Mouse (Mus musculus): ENCODE results near the gene Abcb6. TPM values are rescaled to one million over a fixed set of nuclear protein-coding genes. Genes with fewer than 3 reads are reported as not detected.

The Abcb6 gene
- polyA plus RNA-seq, 1 experiment from 2014 or later = 9.4 TPM

DNA sequence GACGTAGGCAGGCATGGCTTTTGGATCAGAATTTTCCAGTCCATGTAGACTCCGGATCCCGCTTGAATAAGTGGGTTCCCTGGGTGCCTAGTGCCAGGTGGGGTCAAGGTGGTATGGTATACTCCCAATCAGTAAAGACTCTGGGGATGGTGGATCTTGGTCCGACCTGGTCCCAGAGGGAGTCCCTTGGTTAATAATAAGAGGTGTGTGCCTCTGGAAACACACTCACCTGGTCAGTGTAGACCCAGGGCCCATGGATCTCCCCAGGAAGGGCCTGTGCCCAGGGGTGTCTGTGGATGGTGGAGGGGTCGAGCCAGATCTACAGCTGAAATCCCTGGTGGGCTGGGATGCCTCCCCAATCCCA lies 11.0 kb upstream of the Abcb6 start:
- Histone ChIP-seq H3K4me3 (ENCODE audit: low read depth, low read length) (peak overlapping the region; percentile 88), H3K4me2 (replicated peaks; ENCODE audit: low read depth, low read length) (peak overlapping the region; percentile 67), H3K27me3 (replicated peaks; ENCODE audit: insufficient read depth, low read length) (no peaks in the 10 kb centered on the region), H3K36me3 (ENCODE audit: insufficient read depth, low read length) (peaks cover 7% of the 10 kb centered on the region; the same call in 1 of the 2 replicates), H3K9ac (replicated peaks; ENCODE audit: low read depth) (peak overlapping the region; percentile 96), H3K27ac (ENCODE audit: low read length) (peak overlapping the region; percentile 94), H3K9me3 (ENCODE audit: low read length) (no peaks in the 10 kb centered on the region), H3K4me1 (ENCODE audit: insufficient read depth, low read depth, low read length) (peaks cover 10% of the 10 kb centered on the region; the same call in 1 of the 2 replicates)
- DNase-seq (ENCODE audit: low spot score) (no peak), ATAC-seq (no peak; the same call in 1 of the 2 replicates)
- 41% methylated on average over 5 of the region's 5 CpGs for WGBS
- TF ChIP-seq CTCF (IDR thresholded peaks at IDR 0.05) (no peak), EP300 (IDR thresholded peaks at IDR 0.05) (no peak)

DNA sequence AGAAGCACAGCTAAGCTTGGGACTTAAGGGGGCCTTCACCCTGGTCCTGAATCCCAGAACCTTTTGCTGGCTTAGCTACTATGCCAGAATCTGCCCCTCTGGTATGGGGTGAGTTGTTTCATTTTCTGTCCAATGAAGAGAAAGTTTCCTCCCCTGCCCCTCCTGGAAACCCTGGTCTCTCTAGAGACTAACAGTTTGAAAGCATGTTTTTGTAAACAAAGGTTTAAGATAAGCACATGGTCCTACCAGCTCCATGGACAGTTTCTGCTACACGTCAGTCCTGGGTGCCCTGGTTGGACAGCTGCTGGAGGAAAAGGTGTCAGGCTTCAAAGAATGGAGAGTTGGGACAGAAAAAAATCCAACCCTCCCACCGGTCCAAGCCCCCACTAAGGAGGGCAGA lies 10.4 kb upstream of the Abcb6 start:
- H3K36me3 ChIP-seq (ENCODE audit: insufficient read depth, low read length) = peaks cover 7% of the 10 kb centered on the region
- H3K9me3 ChIP-seq (ENCODE audit: low read length) = no peaks in the 10 kb centered on the region
- H3K4me2 ChIP-seq (replicated peaks; ENCODE audit: low read depth, low read length) = peak overlapping the region; percentile 67; the same call in 1 of the 2 replicates
- WGBS = 26% methylated on average over 2 of the region's 2 CpGs
- H3K4me1 ChIP-seq (ENCODE audit: insufficient read depth, low read depth, low read length) = peaks cover 10% of the 10 kb centered on the region; the same call in 1 of the 2 replicates
- peak overlapping the region; percentile 96; the same call in 1 of the 2 replicates for H3K9ac ChIP-seq (replicated peaks; ENCODE audit: low read depth)
- no peak for ATAC-seq
- no peak for DNase-seq (ENCODE audit: low spot score)
- no peak overlapping the region for H3K4me3 ChIP-seq (ENCODE audit: low read depth, low read length)
- no peak for TF ChIP-seq CTCF (IDR thresholded peaks at IDR 0.05)
- H3K27me3 ChIP-seq (replicated peaks; ENCODE audit: insufficient read depth, low read length) = no peaks in the 10 kb centered on the region
- no peak overlapping the region; the same call in 1 of the 2 replicates for H3K27ac ChIP-seq (ENCODE audit: low read length)

DNA sequence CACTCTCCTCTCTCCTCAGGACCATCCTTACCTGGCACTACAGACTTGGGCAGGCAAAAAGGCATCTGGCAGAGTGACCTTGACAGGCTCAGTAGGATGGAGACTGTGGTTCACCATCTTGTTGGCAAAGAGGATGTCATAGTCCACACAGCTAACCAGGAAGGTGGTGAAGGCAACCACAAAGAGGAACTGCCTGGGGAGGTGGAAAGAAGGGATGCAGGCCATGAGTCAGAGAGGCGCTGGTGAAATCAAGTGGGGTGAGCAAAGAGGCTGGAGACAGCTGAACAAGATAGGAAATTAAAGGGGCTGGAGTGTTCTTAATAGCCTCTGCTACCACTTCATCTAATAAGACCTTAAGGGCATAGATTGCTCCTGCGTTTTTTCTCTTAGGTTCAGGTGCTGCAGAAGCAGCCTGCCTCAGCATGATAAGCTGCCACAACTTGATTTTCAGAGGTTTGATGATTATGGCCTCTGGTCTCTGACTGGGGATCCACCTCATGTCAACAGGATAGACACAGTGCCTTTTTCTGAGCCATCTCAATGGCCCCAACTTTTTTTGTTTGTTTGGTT lies 7.8 kb upstream of the Abcb6 start:
- Histone ChIP-seq H3K27ac (ENCODE audit: low read length) (no peak overlapping the region), H3K4me2 (replicated peaks; ENCODE audit: low read depth, low read length) (no peak overlapping the region), H3K4me3 (ENCODE audit: low read depth, low read length) (no peak overlapping the region), H3K36me3 (ENCODE audit: insufficient read depth, low read length) (peaks cover 28% of the 10 kb centered on the region), H3K9ac (replicated peaks; ENCODE audit: low read depth) (no peak overlapping the region), H3K9me3 (ENCODE audit: low read length) (no peaks in the 10 kb centered on the region), H3K27me3 (replicated peaks; ENCODE audit: insufficient read depth, low read length) (no peaks in the 10 kb centered on the region), H3K4me1 (ENCODE audit: insufficient read depth, low read depth, low read length) (peaks cover 10% of the 10 kb centered on the region; the same call in 1 of the 2 replicates)
- DNase-seq (ENCODE audit: low spot score) (peak; percentile 16), ATAC-seq (no peak)
- no peak for TF ChIP-seq CTCF (IDR thresholded peaks at IDR 0.05)
- TF ChIP-seq EP300 (IDR thresholded peaks at IDR 0.05) = no peak
- WGBS = 79% methylated on average over 2 of the region's 2 CpGs

DNA sequence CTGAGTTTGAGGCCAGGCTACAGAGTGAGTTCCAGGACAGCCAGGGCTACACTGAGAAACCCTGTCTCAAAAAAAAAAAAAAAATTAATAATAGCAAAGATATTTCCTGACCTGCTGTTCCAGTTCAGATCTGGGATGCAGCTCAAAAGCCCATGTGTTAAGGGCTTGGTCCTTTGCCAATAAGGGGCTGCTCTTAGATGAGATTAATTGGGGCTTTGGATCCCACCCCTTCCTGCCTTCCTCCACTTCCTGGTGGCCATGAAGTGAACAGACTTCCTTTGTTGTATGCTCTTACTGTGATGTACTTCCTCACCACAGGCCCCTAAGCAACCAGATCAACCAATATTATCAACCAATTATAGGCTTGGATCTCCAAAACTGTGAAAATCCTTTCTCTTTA lies 6.9 kb upstream of the Abcb6 start:
- Histone ChIP-seq H3K4me1 (ENCODE audit: insufficient read depth, low read depth, low read length) (peaks cover 10% of the 10 kb centered on the region; the same call in 1 of the 2 replicates), H3K27ac (ENCODE audit: low read length) (no peak overlapping the region), H3K36me3 (ENCODE audit: insufficient read depth, low read length) (peaks cover 32% of the 10 kb centered on the region), H3K4me3 (ENCODE audit: low read depth, low read length) (no peak overlapping the region), H3K9me3 (ENCODE audit: low read length) (no peaks in the 10 kb centered on the region), H3K4me2 (replicated peaks; ENCODE audit: low read depth, low read length) (no peak overlapping the region), H3K27me3 (replicated peaks; ENCODE audit: insufficient read depth, low read length) (no peaks in the 10 kb centered on the region), H3K9ac (replicated peaks; ENCODE audit: low read depth) (no peak overlapping the region)
- ATAC-seq (no peak), DNase-seq (ENCODE audit: low spot score) (peak; percentile 17)
- TF ChIP-seq EP300 (IDR thresholded peaks at IDR 0.05) (no peak), CTCF (IDR thresholded peaks at IDR 0.05) (no peak)

DNA sequence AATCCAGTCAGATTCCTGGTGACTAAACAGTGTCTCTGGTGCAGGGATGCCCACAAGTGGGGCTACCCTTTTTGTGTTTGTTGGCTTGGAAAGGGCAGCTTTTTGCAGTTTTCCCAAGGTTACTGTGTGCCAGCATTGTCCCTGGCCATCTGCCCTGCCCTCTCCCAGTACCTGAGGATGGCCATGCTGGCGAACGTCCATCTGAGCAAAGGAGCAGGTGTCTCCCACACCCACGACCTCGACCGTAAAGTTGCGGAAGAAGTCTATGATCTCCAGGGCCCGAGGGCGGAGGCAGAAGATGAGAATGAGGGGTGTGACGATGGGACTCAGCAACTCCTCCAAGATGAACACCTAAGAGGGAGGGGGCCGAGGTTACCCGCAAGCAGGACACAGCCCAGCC lies 5.3 kb upstream of the Abcb6 start:
- Histone ChIP-seq H3K27ac (ENCODE audit: low read length) (no peak overlapping the region), H3K27me3 (replicated peaks; ENCODE audit: insufficient read depth, low read length) (no peaks in the 10 kb centered on the region), H3K4me2 (replicated peaks; ENCODE audit: low read depth, low read length) (no peak overlapping the region), H3K36me3 (ENCODE audit: insufficient read depth, low read length) (peaks cover 32% of the 10 kb centered on the region), H3K4me1 (ENCODE audit: insufficient read depth, low read depth, low read length) (peaks cover 3% of the 10 kb centered on the region; the same call in 1 of the 2 replicates), H3K4me3 (ENCODE audit: low read depth, low read length) (no peak overlapping the region), H3K9me3 (ENCODE audit: low read length) (no peaks in the 10 kb centered on the region), H3K9ac (replicated peaks; ENCODE audit: low read depth) (no peak overlapping the region)
- no peak for TF ChIP-seq EP300 (IDR thresholded peaks at IDR 0.05)
- TF ChIP-seq CTCF (IDR thresholded peaks at IDR 0.05) = no peak
- 91% methylated on average over 11 of the region's 11 CpGs for WGBS
- DNase-seq (ENCODE audit: low spot score) = no peak
- ATAC-seq = no peak

DNA sequence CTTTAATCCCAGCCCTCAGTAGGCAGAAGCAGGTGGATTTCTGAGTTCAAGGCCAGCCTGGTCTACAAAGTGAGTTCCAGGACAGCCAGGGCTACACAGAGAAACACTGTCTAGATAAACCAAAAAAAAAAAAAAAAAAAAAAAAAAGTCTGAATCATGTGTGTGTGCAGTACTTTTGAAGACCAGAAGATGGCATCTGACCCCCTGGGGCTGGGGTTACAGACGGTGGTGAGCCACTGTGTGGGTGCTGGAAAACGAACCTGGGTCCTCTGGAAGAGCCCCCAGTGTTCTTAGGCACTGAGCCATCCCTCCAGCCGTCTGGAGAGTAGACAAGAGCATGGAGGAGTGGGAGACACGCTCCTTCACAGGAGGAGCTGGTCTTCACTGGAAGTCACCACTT lies 2.0 kb upstream of the Abcb6 start:
- no peaks in the 10 kb centered on the region; the same call in none of the 2 replicates for H3K4me1 ChIP-seq (ENCODE audit: insufficient read depth, low read depth, low read length)
- H3K36me3 ChIP-seq (ENCODE audit: insufficient read depth, low read length) = peaks cover 32% of the 10 kb centered on the region
- ATAC-seq (no peak), DNase-seq (ENCODE audit: low spot score) (no peak)
- WGBS = 79% methylated on average over 4 of the region's 4 CpGs
- H3K9me3 ChIP-seq (ENCODE audit: low read length) = no peaks in the 10 kb centered on the region
- no peaks in the 10 kb centered on the region for H3K27me3 ChIP-seq (replicated peaks; ENCODE audit: insufficient read depth, low read length)
- H3K9ac ChIP-seq (replicated peaks; ENCODE audit: low read depth) = no peak overlapping the region
- no peak overlapping the region for H3K27ac ChIP-seq (ENCODE audit: low read length)
- no peak overlapping the region for H3K4me3 ChIP-seq (ENCODE audit: low read depth, low read length)
- no peak overlapping the region for H3K4me2 ChIP-seq (replicated peaks; ENCODE audit: low read depth, low read length)
- TF ChIP-seq CTCF (IDR thresholded peaks at IDR 0.05) (peak; percentile 32), EP300 (IDR thresholded peaks at IDR 0.05) (no peak)
